Mouse (Mus musculus) CH12.LX (cell line): ENCODE data around the gene Gm5741. TPM values are rescaled to one million over a fixed set of nuclear protein-coding genes. Genes with fewer than 3 reads are reported as not detected.

Experiments
- DNase-seq: peaks from one replicate; pipeline ENCODE4 v3.0.0-alpha.2; 2013; ENCODE audit errors: extremely low read depth
- H3K27ac ChIP-seq: 2 replicates; pipeline ENCODE4 v1.5.1; 2012; ENCODE audit warnings: low read depth, mild to moderate bottlenecking, control low read depth, moderate library complexity; ENCODE audit not compliant: insufficient read depth
- H3K27me3 ChIP-seq: replicated peaks from 2 replicates; pipeline ENCODE3; 2012; ENCODE audit warnings: inconsistent platforms
- H3K36me3 ChIP-seq, 2 experiments: replicated peaks in 1 of 2; 2 replicates each; pipeline versions ENCODE3 to v1.6.1; 2012; ENCODE audit warnings: inconsistent platforms in 1 of 2, low read length in 1 of 2, mild to moderate bottlenecking in 1 of 2, mixed read lengths in 1 of 2, moderate library complexity in 1 of 2; ENCODE audit not compliant: control insufficient read depth in 1 of 2, insufficient read depth in 1 of 2
- H3K4me1 ChIP-seq, 2 experiments: 2 replicates each; pipeline ENCODE4 v1.6.1; 2012; ENCODE audit warnings: inconsistent platforms in 1 of 2, moderate library complexity in 1 of 2; ENCODE audit not compliant: insufficient read depth in 2 of 2, control insufficient read depth in 1 of 2
- H3K4me2 ChIP-seq: 2 replicates; pipeline ENCODE4 v1.6.1; 2012; ENCODE audit warnings: low read depth, mild to moderate bottlenecking, control low read depth; ENCODE audit not compliant: poor library complexity, insufficient read depth, severe bottlenecking
- H3K4me3 ChIP-seq, 3 experiments: fragments of 150-350 bp in 1 of 3; sonication (generic) in 1 of 3; replicated peaks in 1 of 3; 2 replicates each; pipeline versions ENCODE3 to v1.5.1; 2011 to 2012; ENCODE audit warnings: low read depth in 2 of 3, low read length in 2 of 3, mild to moderate bottlenecking in 2 of 3, moderate library complexity in 2 of 3, control low read depth in 1 of 3, improper control_type of control experiment in 1 of 3, inconsistent platforms in 1 of 3, mixed read lengths in 1 of 3; ENCODE audit not compliant: poor library complexity in 1 of 3
- H3K79me2 ChIP-seq: replicated peaks from 2 replicates; pipeline ENCODE4 v1.6.1; 2012; ENCODE audit warnings: mild to moderate bottlenecking, moderate library complexity; ENCODE audit not compliant: control insufficient read depth, poor library complexity, insufficient read depth, severe bottlenecking; ENCODE audit errors: extremely low read depth
- H3K9ac ChIP-seq: 2 replicates; pipeline ENCODE4 v1.6.1; 2012; ENCODE audit warnings: low read depth, mild to moderate bottlenecking, control low read depth, moderate library complexity; ENCODE audit not compliant: insufficient read depth
- H3K9me3 ChIP-seq: replicated peaks from 2 replicates; pipeline ENCODE3; 2012; ENCODE audit warnings: low read length, inconsistent platforms, mixed read lengths
- BHLHE40 ChIP-seq: IDR thresholded peaks from 2 replicates; pipeline ENCODE4 v1.6.1; 2011; ENCODE audit warnings: mild to moderate bottlenecking, low read depth, low read length, improper control_type of control experiment
- CHD1 ChIP-seq: IDR thresholded peaks from 2 replicates; pipeline ENCODE4 v1.6.1; 2012; ENCODE audit warnings: low read depth, low read length, improper control_type of control experiment, inconsistent platforms
- CHD2 ChIP-seq: IDR thresholded peaks from 2 replicates; pipeline ENCODE4 v1.6.1; 2011; ENCODE audit warnings: low read length, improper control_type of control experiment
- E2F4 ChIP-seq: IDR thresholded peaks from 2 replicates; pipeline ENCODE4 v1.6.1; 2011; ENCODE audit warnings: low read depth, low read length, improper control_type of control experiment; ENCODE audit not compliant: insufficient replicate concordance
- EP300 ChIP-seq: IDR thresholded peaks from 2 replicates; pipeline ENCODE4 v1.6.1; 2011; ENCODE audit warnings: low read length, improper control_type of control experiment
- ETS1 ChIP-seq: conservative IDR thresholded peaks from 2 replicates; pipeline ENCODE4 v1.6.1; 2012; ENCODE audit warnings: low read depth, mild to moderate bottlenecking, inconsistent platforms, low read length, improper control_type of control experiment, moderate library complexity
- GABPA ChIP-seq: IDR thresholded peaks from 2 replicates; pipeline ENCODE4 v1.6.1; 2012; ENCODE audit warnings: low read depth, low read length, improper control_type of control experiment, inconsistent platforms; ENCODE audit not compliant: insufficient replicate concordance
- HCFC1 ChIP-seq: IDR thresholded peaks from 2 replicates; pipeline ENCODE4 v1.6.1; 2012; ENCODE audit warnings: low read depth, mild to moderate bottlenecking, inconsistent platforms, low read length, improper control_type of control experiment
- IRF4 ChIP-seq: IDR thresholded peaks from 2 replicates; pipeline ENCODE4 v1.6.1; 2014; ENCODE audit warnings: low read depth, mild to moderate bottlenecking, inconsistent platforms, low read length, improper control_type of control experiment
- KAT2A ChIP-seq: IDR thresholded peaks from 2 replicates; pipeline ENCODE4 v1.6.1; 2012; ENCODE audit warnings: low read length, improper control_type of control experiment, inconsistent platforms; ENCODE audit not compliant: insufficient replicate concordance
- MAFK ChIP-seq: IDR thresholded peaks from 2 replicates; pipeline ENCODE4 v1.6.1; 2011; ENCODE audit warnings: low read length, improper control_type of control experiment; ENCODE audit not compliant: insufficient replicate concordance
- MAX ChIP-seq: IDR thresholded peaks from 2 replicates; pipeline ENCODE4 v1.6.1; 2011; ENCODE audit warnings: low read length, improper control_type of control experiment
- MAZ ChIP-seq: IDR thresholded peaks from 2 replicates; pipeline ENCODE4 v1.6.1; 2012; ENCODE audit warnings: low read depth, mild to moderate bottlenecking, inconsistent platforms, low read length, improper control_type of control experiment, moderate library complexity
- MEF2A ChIP-seq: IDR thresholded peaks from 2 replicates; pipeline ENCODE4 v1.6.1; 2014; ENCODE audit warnings: low read depth, mild to moderate bottlenecking, inconsistent platforms, low read length, improper control_type of control experiment, borderline replicate concordance
- MXI1 ChIP-seq: IDR thresholded peaks from 2 replicates; pipeline ENCODE4 v1.6.1; 2011; ENCODE audit warnings: mild to moderate bottlenecking, low read depth, low read length, improper control_type of control experiment
- MYC ChIP-seq: IDR thresholded peaks from 2 replicates; pipeline ENCODE4 v1.6.1; 2011; ENCODE audit warnings: low read depth, mild to moderate bottlenecking, improper control_type of control experiment, low read length
- NELFE ChIP-seq: IDR thresholded peaks from 2 replicates; pipeline ENCODE4 v1.6.1; 2011; ENCODE audit warnings: low read depth, low read length, improper control_type of control experiment
- NRF1 ChIP-seq: IDR thresholded peaks from 2 replicates; pipeline ENCODE4 v1.6.1; 2014; ENCODE audit warnings: low read depth, mild to moderate bottlenecking, inconsistent platforms, low read length, improper control_type of control experiment, moderate library complexity
- POLR2A ChIP-seq: IDR thresholded peaks from 2 replicates; pipeline ENCODE4 v1.6.1; 2011; ENCODE audit warnings: low read depth, mild to moderate bottlenecking, improper control_type of control experiment, low read length
- RAD21 ChIP-seq: IDR thresholded peaks from 2 replicates; pipeline ENCODE4 v1.6.1; 2011; ENCODE audit warnings: low read depth, mild to moderate bottlenecking, low read length, improper control_type of control experiment, moderate library complexity
- SIN3A ChIP-seq: IDR thresholded peaks from 2 replicates; pipeline ENCODE4 v1.6.1; 2012; ENCODE audit warnings: low read length, improper control_type of control experiment, inconsistent platforms
- SMC3 ChIP-seq: IDR thresholded peaks from 2 replicates; pipeline ENCODE4 v1.6.1; 2011; ENCODE audit warnings: low read depth, low read length, improper control_type of control experiment
- TBP ChIP-seq: conservative IDR thresholded peaks from 2 replicates; pipeline ENCODE4 v1.6.1; 2011; ENCODE audit warnings: low read depth, low read length, improper control_type of control experiment
- TCF12 ChIP-seq: IDR thresholded peaks from 2 replicates; pipeline ENCODE4 v1.6.1; 2014; ENCODE audit warnings: low read depth, mild to moderate bottlenecking, inconsistent platforms, low read length, improper control_type of control experiment
- UBTF ChIP-seq: IDR thresholded peaks from 2 replicates; pipeline ENCODE4 v1.6.1; 2012; ENCODE audit warnings: low read depth, mild to moderate bottlenecking, inconsistent platforms, low read length, improper control_type of control experiment, moderate library complexity
- USF1 ChIP-seq: IDR thresholded peaks from 2 replicates; pipeline ENCODE4 v1.6.1; 2014; ENCODE audit warnings: low read depth, mild to moderate bottlenecking, inconsistent platforms, low read length, improper control_type of control experiment
- ZC3H11A ChIP-seq: IDR thresholded peaks from 2 replicates; pipeline ENCODE4 v1.6.1; 2012; ENCODE audit warnings: low read depth, mild to moderate bottlenecking, inconsistent platforms, low read length, improper control_type of control experiment
- ZKSCAN1 ChIP-seq: IDR thresholded peaks from 2 replicates; pipeline ENCODE4 v1.6.1; 2012; ENCODE audit warnings: low read depth, inconsistent platforms, low read length, improper control_type of control experiment, borderline replicate concordance
- dilution Hi-C: fragments of 300-500 bp; cut with MboI; formaldehyde crosslinking; loops from 2 replicates; pipeline ENCODE4 v1.14.3; 2020; ENCODE audit warnings: low sequenced_read_pairs; ENCODE audit not compliant: extremely low pct_unique_long_range_greater_than_20kb, extremely low pct_ligation_motif_present
- in situ Hi-C: fragments of 300-500 bp; cut with MboI; formaldehyde crosslinking; loops from 3 replicates; pipeline ENCODE4 v1.14.3; 2019; ENCODE audit warnings: low sequenced_read_pairs, low pct_ligation_motif_present, low pct_unique_long_range_greater_than_20kb, mixed read lengths
- polyA plus RNA-seq: library from polyadenylated mRNA; unstranded; fragments of >175 nt; gene quantifications from 2 replicates; pipeline ENCODE4 v1.2.1, GENCODE M21; 2012; ENCODE audit warnings: low read depth; ENCODE audit not compliant: insufficient read length
- total RNA-seq, 2 experiments: library from RNA; depleted of rRNA; stranded (reverse); fragments of 300-350 nt in 1 of 2; fragments of >200 nt in 1 of 2; gene quantifications; 2 replicates each; pipeline ENCODE4 v1.2.3; 2012 to 2014

The Gm5741 gene
- total and polyA plus RNA-seq, 3 experiments: 1.0 TPM; not detected in 2

DNA sequence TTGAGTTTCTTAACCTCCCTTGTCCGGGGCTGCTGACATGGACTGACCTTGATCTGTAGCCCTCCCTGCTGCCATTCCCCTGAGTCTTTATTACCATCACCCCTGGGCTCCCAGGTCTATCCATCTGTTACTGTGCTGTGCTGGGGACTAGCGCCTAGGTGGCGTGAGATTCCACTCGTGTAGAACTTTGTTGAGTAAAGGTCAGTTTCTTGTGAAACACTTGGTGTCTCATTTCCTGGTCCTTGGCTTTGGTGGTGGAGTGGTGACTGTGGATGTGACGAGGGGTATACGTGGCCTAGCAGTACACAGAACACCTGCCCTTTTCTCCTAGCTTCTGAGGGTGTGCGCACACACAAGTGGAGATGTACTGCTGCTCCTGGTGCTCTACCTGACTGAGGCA lies 10.4 kb downstream of the Gm5741 start:
- Histone ChIP-seq H3K9me3 (no peaks in the 10 kb centered on the region), H3K9ac (no peak overlapping the region), H3K27me3 (no peaks in the 10 kb centered on the region), H3K4me2 (no peak overlapping the region), H3K4me1 (peaks cover 5 to 18% of the 10 kb centered on the region in 2 experiments), H3K27ac (no peak overlapping the region), H3K79me2 (no peaks in the 10 kb centered on the region), H3K36me3 (peaks cover 45 to 63% of the 10 kb centered on the region in 2 experiments), H3K4me3 (no peak overlapping the region)
- DNase-seq: no peak
- TF ChIP-seq CHD2 (no peak), MXI1 (no peak), E2F4 (no peak), MEF2A (no peak), ZC3H11A (no peak), CHD1 (no peak), NRF1 (no peak), MAZ (no peak), MAFK (no peak), EP300 (no peak), BHLHE40 (no peak), UBTF (no peak), MYC (no peak), MAX (no peak), SMC3 (no peak)
- dilution Hi-C loops: no loop called here
- in situ Hi-C loops: no loop called here

GRCm38 (mm10) chr8:85043619-85044018 lies 24.2 kb downstream of the Gm5741 start:
- Histone ChIP-seq H3K79me2 (peaks cover 51% of the 10 kb centered on the region), H3K9me3 (no peaks in the 10 kb centered on the region), H3K4me2 (no peak overlapping the region), H3K27ac (no peak overlapping the region), H3K4me3 (no peak overlapping the region), H3K27me3 (no peaks in the 10 kb centered on the region), H3K4me1 (peaks cover 3 to 29% of the 10 kb centered on the region in 2 experiments), H3K9ac (no peak overlapping the region), H3K36me3 (peaks cover 76 to 89% of the 10 kb centered on the region in 2 experiments)
- dilution Hi-C loops (no loop called here), in situ Hi-C loops (no loop called here)
- TF ChIP-seq TBP (no peak), IRF4 (no peak), SIN3A (no peak), POLR2A (no peak), UBTF (no peak), MAZ (no peak), ZKSCAN1 (no peak), CHD2 (no peak), HCFC1 (no peak), MEF2A (no peak), MYC (no peak), MXI1 (no peak), GABPA (no peak), ETS1 (no peak), NELFE (no peak), ZC3H11A (no peak), USF1 (no peak), TCF12 (no peak), KAT2A (no peak), RAD21 (no peak)
- TF ChIP-seq, all 38 proteins: peak for 0
- no peak for DNase-seq
